Mouse (Mus musculus) layer of hippocampus, adult 8-10 months (tissue): Measurements from ENCODE around the gene Tmcc2. TPM values are rescaled to one million over a fixed set of nuclear protein-coding genes. Genes with fewer than 3 reads are reported as not detected.
"Not testable (repeated sequence)": the region's sequence is repeated elsewhere in the genome, so short reads cannot be mapped to it uniquely, and the experiment has no call there.

Experiments
- DNase-seq, 2 experiments: peaks; one replicate each; pipeline ENCODE4 v3.0.0; 2022; ENCODE audit warnings: low spot score in 2 of 2
- total RNA-seq, 4 experiments: library from RNA; stranded (reverse); gene quantifications; 2 replicates each; pipeline ENCODE4 v1.2.4; 2022

Tmcc2 gene
- total RNA-seq, 4 experiments from 2014 or later = 201 to 235 (median 218) TPM

DNA sequence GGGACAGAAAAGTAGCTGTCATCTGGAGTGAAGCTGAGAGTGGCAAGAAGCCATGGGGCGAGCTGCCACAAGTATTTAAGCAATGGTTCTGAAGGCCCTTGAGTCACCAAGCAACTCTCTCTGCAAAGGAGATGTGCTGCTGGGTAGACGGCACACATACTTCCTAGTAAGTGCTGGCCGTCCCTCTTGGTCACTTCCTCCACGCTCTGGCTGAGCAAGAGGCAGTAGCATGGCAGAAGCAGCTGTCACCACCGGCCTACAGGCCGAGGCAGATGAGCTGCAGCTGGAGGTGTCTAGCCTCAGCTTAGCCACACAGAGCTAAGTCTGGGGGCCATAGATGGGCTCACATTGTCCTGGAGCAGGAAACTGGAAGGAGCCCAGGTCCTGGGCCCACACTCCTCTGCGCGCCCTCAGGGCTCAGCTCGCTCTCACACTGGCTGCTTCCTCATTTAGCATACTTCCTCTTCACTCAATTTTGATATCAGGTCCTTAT, 20.4 kb downstream of the Tmcc2 start:
- DNase-seq = no peak

DNA sequence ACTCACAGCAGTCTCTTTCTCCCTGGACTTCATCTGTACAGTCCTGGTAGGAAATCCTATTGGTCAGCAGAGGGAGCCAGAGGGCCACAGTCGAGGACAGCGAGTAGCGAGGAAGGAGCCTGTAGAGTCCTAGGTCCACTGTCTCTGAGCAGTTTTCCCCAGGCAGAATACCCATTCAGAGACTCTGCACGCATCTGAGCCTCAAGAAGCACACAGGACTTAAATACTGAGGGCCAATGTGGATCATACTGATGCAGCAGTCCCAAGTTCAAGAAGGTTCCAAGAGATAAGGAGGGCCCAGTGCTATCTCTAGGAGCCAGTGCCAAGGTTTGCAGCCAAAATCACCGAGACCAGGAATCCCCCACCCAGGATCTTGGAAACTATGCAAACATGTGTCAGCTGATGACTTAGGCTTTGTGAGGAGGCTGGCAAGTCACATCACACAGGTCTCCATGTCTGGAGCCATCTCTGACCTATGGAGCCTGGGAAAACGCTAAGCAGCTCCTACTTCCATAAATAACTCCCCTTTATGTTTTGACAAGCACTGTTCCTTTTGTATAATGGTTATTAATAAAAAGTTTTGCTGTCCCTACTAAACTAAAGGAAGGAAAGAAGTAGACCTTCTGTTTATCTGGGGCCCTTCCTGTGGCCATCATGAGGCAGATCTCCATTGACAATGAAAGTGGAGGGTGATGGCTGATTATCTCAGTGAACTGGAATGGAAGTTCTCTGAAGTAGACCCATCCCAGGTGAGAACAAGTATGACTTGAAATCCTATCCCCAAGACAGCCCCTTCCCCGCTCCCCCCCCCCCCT, 23.2 kb downstream of the Tmcc2 start:
- peak; percentile 84 to 86 for DNase-seq

DNA sequence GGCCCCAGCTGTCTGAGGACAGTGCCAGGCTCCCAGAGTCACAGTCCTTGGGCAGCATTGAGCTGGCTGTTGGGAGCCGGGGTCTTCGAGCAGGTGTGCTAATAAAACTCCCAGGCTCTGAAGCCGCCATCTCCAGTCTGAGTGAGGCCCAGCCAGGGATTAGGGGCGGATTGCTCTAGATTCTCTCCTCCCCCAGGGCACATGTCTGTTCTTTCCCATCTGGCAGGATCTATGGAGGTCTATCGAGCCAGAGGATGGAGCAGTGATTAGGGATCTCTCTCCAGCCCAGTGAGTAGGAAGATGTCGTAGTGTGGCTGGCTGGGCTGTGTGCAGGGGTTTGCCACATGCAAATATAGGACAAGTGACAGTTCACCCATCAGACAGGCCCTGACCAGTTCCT, 24.1 kb downstream of the Tmcc2 start:
- no peak for DNase-seq

DNA sequence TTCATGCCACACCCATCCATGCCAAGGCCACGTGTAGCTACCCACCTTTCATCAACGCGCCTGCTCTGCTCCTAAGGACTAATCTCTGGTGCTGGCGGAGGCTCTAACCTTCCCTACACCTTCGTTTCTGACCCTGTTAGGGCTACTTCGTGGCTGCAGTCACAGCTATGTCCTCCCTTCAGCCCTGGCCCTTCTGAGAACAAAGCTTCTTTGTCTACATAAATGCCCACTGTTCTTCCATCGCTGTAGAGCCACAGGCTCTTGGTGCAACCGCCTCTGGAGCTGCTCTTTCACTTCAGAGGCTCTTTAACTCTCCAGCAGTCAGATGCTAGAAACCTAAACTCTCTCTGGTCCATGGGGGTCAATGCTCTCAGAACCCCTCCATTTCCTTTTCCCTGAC, 24.8 kb downstream of the Tmcc2 start:
- DNase-seq = no peak

DNA sequence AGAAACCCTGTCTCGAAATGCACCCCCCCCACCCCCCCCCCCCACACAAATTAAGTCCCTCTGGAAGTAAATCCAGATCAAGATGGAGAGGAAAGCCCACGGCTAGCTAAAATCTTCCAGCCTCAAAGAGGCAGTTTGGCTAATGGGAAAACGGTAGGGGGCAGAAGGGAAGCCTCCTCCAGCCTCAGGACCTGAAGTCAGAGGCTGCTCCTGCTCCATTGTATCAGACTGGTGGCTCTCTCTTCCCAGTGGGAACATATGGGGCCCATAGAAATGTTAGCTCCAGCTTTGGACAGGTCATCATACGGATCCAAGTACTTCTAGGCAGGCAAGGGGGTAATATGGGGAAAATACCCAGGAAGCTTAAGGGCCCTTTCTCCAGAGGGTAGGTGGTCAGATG, 25.4 kb downstream of the Tmcc2 start:
- DNase-seq = no peak

DNA sequence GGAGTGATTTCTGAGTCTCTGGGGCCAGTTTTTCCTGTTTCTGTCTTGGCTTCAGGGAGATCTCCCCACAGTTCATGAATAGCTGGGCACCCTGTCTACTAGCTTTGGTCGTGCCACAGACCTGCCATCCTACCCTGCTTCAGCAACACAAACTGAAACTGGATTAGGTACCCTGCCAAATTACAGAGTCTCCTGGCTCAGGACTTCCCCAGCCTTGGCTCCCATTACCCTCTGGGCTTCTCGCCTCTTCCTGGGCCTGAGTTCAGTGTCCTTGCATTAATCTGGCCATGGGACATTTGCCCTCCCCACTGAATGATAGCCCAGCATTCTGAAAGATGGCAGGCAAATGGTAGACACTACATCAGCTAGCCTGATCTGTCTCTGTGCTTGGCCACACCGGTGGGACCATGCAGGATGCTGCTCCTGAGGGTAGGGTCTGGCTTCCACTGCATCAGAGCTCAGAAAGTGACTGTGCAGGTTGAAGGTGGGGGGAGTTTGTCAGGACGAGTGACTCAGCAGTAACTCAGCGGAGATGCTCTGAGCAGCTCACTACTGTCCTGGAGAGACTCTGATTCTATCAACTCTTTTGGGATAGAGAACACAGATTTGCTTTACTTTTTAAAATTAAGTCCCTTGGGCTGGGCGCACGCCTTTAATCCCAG, 26.1 kb downstream of the Tmcc2 start:
- DNase-seq = no peak

DNA sequence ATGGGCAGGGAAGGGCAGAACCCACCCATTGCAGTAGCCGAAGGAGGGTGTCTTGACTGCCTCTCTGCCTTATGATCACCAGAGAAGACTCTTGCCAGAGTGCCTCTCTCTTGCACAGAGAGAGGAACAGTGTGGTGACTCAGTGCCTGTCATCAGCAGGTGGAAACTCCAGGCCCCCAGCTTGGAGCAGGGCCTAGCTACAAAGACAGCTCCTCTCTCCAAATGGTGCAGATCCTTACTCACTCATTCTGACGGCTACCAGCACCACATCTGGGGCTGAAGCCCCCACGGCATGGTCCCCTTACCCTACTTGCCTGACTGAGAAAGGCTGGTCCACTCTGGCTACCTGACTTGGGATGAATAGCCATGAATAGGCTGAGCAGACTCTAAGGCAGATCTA, 26.7 kb downstream of the Tmcc2 start:
- DNase-seq = no peak

DNA sequence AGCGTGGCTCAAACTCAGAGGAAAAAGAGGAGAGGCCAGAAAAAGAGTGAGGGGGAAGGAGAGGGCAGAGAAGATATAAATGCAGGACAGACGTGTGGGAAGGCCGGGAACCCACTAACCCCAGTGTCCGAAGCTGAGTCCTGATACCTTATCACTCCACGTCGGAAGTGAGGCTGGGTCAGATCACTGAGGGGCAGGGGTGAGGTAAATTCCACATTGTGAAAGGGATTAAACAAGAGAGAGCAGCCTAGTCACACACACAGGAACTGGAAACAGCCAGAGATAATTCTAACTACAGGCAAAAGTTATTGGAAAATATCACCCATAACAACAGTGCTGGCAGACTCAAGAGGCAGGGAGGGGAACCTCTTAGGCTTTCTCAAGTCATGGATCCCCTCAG, 29.1 kb downstream of the Tmcc2 start:
- DNase-seq = no peak

DNA sequence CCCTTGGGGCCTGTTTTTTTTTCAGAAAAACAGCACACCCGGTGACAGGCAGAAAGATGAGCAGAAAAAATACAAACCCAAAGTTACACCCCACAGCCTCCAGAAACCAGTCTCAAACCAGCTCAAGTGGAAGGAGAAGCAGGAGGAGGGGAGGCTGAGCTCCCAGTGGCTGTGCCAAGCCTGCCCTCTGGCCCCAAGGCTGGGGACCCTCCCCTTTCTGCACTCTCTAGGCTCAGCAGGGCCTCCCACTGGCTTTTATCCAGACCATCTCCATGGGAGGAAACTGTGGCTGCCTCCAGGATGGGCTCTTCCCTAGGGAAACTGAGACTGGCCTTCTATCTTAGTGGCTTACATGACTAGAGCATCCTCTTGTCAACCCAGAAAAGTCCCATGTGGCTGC, 34.2 kb downstream of the Tmcc2 start:
- no peak for DNase-seq

DNA sequence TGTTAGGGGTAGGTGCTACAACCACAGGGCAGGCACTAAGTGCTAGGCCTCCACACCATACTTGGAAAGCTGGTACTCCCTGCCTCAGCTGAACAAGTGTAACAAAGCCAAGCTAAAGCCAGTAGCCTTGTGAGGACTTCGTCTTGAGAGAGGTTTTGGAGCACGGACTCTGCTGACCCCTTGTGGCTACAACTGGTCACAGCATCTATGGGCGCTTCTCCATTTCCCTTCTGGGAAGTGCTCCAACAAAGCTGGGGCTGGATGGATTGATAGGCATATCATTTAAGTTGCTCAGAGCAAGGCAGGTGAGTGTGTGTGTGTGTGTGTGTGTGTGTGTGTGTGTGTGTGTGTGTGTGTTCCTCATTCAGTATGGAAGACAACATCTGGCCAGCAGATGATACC, 35.2 kb downstream of the Tmcc2 start:
- DNase-seq = peak; percentile 78 to 89

DNA sequence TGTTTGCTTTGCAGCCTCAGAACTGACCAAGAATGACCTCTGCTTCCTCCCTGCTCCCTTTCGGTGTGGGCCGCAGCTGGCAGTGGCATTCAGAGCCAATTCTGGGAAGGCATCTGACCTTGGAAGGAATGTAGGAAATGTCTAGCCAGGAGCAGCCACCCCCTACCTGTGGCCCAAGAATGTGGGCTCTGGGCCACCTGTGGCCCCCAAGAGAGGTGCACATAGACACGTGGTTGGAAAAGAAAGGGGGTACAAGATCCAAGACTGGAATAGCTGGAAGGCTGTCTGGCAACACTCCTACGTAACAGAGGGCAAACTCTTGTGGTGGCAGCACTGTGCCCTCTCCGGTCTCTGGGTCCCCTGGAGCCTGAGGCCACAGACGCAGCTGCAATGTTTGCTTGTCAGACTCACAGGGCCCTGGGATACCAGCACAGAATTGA, 35.9 kb downstream of the Tmcc2 start:
- no peak for DNase-seq

DNA sequence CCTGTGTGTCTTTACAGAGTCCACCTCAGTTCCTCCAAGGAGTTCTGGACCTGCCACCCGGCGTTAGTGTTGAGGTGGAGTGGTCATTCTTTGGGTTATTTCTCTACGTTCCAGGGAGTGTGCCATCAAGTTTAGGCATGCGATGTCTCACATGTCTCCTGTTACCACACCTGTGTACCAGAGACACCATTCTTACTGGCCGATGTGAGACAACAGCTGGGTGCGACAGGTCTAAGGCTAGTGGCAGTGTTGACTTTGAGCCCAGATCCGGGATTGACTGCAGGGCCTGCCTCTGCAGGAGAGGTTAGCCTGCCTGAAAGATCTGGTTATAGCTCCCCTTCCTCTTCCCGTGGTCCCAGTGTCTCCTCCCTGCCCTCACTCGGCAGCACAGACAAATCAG, 36.8 kb downstream of the Tmcc2 start:
- no peak for DNase-seq

DNA sequence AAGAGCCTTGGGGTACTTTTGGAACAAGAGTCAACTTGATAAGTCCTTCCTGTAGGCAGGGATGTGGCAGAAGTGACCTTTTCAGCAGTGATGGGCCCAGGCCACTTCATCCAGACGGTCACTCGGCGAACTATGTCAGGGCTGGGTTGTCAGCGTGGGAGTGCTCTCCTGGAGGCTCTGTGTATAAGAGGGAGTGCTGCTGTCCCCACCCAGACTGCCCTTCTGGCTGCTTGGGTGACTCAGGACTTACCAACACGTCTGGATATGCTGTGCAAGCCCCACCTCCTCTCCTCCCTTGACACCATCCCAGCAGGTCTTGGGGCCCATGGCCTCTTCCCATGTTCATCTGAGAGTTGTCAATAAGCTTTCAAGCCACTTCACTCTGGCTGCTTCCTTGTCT, 37.7 kb downstream of the Tmcc2 start:
- no peak for DNase-seq

DNA sequence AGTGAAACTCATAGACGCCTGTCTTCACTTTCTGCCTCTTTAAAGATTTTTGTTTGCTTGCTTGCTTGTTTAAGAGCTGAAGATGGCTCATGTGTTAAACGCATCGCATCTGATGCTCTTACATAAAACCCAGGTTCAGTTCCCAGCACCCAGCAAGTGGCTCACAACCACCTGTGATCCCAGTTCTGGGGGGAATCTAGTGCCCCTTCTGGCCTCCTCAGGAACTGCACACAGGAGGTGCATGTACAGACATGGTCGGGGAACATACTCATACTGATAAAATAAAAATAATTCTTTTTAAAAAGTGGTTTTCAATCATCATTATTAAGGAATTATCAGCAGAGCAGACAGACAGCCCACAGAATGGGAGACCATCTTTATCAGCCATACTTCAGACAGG, 40.0 kb downstream of the Tmcc2 start:
- DNase-seq = no peak

DNA sequence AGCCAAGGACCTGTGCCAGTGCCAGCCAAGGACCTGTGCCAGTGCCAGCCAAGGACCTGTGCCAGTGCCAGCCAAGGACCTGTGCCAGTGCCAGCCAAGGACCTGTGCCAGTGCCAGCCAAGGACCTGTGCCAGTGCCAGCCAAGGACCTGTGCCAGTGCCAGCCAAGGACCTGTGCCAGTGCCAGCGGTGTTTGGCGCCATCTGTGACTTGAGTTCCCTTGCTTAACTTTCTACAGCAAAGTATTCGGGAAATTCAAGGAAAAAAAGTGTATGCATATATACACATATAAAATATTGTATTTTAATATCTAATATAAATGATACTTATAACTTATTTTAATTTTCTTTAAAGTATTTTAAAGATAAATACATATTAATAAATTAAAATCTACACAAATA, 41.5 kb downstream of the Tmcc2 start:
- DNase-seq = not testable (repeated sequence)

DNA sequence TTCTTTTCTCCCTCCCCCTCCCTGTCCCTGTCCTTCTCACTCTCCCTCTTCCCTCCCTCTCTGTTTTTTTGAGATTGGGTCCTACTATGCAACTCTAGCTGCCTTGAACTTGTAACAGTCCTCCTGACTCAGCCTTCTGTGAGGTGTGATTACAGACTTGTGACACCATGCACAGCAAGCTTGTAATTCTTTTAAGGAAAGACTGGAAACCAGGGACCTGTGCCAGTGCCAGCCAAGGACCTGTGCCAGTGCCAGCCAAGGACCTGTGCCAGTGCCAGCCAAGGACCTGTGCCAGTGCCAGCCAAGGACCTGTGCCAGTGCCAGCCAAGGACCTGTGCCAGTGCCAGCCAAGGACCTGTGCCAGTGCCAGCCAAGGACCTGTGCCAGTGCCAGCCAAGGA, 42.0 kb downstream of the Tmcc2 start:
- not testable (repeated sequence) for DNase-seq

DNA sequence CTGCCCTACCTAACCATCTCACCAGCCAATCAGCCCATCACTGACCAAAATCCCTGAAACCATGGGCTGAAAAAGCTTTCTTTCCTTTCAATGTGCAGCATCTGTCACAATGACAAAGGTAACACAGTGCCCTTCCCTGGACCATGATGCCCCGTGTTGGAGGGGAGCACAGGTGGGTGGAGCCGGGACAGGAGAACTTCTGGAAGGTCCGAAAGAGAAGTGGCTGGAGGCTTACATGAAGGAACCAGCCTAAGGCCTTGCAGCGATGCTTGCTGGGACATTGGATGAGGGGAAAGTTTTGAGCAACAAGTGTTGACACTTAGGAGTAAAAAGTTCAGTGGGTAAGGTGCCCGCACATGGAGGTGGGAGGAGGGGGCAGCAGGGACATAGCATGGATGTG, 42.7 kb downstream of the Tmcc2 start:
- no peak for DNase-seq

DNA sequence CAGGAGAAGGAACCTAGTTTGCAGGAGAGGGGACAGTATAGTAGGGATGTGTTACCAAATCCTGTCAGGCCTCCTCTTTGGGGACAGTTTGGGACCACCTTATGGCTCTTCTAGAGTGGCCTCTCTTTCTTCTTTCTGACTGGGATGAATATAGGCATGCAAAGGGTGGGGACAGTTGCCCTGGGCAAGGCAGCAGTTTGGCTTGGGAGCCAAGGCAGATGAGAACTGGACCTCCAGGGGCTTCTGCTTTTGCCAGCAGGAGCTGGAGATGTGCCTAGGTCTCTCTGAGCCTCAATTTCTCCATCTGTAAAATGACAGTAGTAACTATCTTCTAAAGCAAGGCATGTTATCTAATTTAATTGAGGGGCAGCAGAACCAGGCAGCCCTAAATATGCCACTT, 44.1 kb downstream of the Tmcc2 start:
- no peak for DNase-seq

DNA sequence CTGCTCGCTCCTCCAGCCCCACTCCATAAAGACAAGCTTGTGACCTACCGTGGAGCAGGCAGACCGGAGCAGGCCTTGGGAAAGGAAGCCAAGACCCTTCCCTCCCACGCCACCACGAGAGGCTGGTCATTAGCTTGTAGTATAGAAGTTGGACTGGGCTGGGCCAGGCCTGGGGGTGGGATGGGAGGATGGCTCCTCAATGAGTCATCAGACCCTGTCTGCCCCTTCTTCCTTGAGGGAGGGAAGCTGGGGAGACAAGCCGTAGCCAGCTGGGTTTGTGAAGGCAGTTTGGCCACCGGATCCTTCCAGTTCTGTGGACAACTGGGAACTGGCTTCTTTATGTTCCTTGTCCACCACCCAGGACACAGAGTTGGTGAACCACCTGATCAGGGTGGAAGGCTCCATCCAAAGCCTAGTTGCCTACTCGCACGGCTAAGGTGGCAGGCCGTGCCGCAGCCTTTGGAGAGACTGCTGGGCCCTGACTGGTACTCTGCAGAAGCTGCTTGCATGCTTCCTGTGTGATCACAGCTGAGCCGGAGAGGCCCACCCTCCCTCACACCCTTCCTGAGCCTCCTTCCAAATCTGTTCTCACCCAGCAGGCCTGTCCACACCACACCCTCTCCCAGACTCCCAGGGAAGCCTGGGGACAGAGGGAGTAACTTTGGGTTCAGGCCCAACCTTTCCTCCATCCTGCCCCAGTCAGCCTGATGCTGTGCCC, 44.8 kb downstream of the Tmcc2 start:
- no peak for DNase-seq

DNA sequence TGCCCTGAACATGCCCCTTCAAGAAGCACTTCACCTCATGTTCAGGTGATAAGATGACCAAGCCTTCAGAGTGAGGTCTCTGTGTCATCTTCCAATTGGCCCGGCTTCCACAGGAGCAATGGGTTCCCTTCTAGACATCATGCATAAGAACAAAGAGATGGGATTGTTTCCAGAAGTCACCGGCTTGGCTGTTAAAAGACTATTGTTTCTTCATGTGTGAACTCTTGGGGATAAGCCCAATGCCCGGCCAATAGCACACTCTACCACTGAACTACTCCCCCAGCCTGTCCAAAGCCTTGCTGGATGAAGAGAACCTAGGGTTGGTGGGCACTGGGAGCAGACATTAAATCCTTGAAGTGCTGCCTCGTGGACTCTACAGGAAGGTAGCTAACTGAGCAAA, 45.6 kb downstream of the Tmcc2 start:
- DNase-seq = no peak

DNA sequence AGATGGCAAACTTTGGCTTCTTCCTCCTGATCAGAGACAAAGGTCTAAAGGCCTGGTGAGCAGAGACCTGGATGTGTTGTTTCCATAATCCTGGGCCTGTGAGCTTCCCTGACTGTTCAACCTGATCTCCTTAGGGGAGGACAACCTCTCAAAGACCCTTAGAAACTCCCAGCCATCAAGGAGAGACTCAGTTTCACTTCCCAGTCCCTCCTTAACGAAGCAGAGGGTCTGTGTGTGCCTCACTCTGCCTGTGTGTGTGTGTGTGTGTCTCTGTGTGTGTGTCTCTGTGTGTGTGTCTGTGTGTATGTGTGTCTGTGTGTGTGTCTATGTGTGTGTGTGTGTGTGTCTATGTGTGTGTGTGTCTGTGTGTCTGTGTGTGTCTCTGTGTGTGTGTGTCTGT, 47.4 kb downstream of the Tmcc2 start:
- no peak for DNase-seq

DNA sequence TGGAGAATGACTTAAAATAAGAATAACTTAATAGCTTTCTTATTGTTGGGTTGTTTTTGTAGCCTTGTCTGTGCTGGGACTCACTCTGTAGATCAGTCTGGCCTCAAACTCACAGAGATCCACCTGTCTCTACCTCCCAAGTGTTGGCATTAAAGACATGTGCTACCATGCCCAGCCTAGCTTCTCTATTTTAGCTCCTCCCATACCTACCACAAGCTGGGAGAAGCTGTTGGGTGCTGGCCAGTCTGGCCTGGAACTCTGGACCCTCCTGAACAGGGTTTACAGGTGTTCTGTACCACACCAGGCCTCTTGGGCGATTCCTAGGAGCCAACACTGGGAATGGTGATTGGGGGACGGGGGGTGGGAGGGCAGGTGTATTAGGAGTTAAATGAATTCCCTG, 47.9 kb downstream of the Tmcc2 start:
- no peak for DNase-seq
